Mouse (Mus musculus): Measurements from ENCODE around the gene Tmem185b. TPM values are rescaled to one million over a fixed set of nuclear protein-coding genes. Genes with fewer than 3 reads are reported as not detected.

Gene Tmem185b
- polyA plus RNA-seq, 1 experiment from 2014 or later = 24.8 TPM

GRCm38 (mm10) chr1:119494024-119494711 lies 31.8 kb upstream of the Tmem185b start:
- Histone ChIP-seq H3K36me3 (peaks cover 16% of the 10 kb centered on the region; the same call in 1 of the 2 replicates), H3K27ac (no peak overlapping the region), H3K27me3 (ENCODE audit: insufficient read depth, poor library complexity, severe bottlenecking) (no peaks in the 10 kb centered on the region), H3K4me3 (no peak overlapping the region), H3K9me3 (no peaks in the 10 kb centered on the region), H3K4me1 (peaks cover 48% of the 10 kb centered on the region)
- 76% methylated on average over 2 of the region's 2 CpGs for WGBS
- no peak for DNase-seq (ENCODE audit: low spot score)

- H3K36me3 ChIP-seq = peaks cover 17% of the 10 kb centered on the region; the same call in 1 of the 2 replicates
- no peak overlapping the region for H3K27ac ChIP-seq
- no peaks in the 10 kb centered on the region for H3K9me3 ChIP-seq
- DNase-seq (ENCODE audit: low spot score) = no peak
- WGBS = 91% methylated on average over 9 of the region's 9 CpGs
- H3K4me3 ChIP-seq = no peak overlapping the region
- H3K27me3 ChIP-seq (ENCODE audit: insufficient read depth, poor library complexity, severe bottlenecking) = no peaks in the 10 kb centered on the region
- H3K4me1 ChIP-seq = peaks cover 51% of the 10 kb centered on the region
Measured at GRCm38 (mm10) chr1:119494712-119495395, 31.1 kb upstream of the Tmem185b start.

- 91% methylated on average over 6 of the region's 6 CpGs for WGBS
- Histone ChIP-seq H3K27ac (no peak overlapping the region), H3K27me3 (ENCODE audit: insufficient read depth, poor library complexity, severe bottlenecking) (no peaks in the 10 kb centered on the region), H3K36me3 (peaks cover 18% of the 10 kb centered on the region; the same call in 1 of the 2 replicates), H3K9me3 (no peaks in the 10 kb centered on the region), H3K4me3 (no peak overlapping the region), H3K4me1 (peaks cover 51% of the 10 kb centered on the region)
- no peak for DNase-seq (ENCODE audit: low spot score)
Measured at GRCm38 (mm10) chr1:119495396-119495775, 30.6 kb upstream of the Tmem185b start.

- Histone ChIP-seq H3K36me3 (peaks cover 27% of the 10 kb centered on the region), H3K27ac (no peak overlapping the region), H3K9me3 (no peaks in the 10 kb centered on the region), H3K4me3 (no peak overlapping the region), H3K27me3 (ENCODE audit: insufficient read depth, poor library complexity, severe bottlenecking) (no peaks in the 10 kb centered on the region), H3K4me1 (peaks cover 53% of the 10 kb centered on the region)
- no peak for DNase-seq (ENCODE audit: low spot score)
- 76% methylated on average over 5 of the region's 5 CpGs for WGBS
Measured at GRCm38 (mm10) chr1:119497346-119498004, 28.5 kb upstream of the Tmem185b start.

GRCm38 (mm10) chr1:119498536-119499231 lies 27.3 kb upstream of the Tmem185b start:
- Histone ChIP-seq H3K9me3 (no peaks in the 10 kb centered on the region), H3K36me3 (peaks cover 24% of the 10 kb centered on the region), H3K4me3 (no peak overlapping the region), H3K27ac (peak overlapping the region; percentile 14; the same call in 1 of the 2 replicates), H3K27me3 (ENCODE audit: insufficient read depth, poor library complexity, severe bottlenecking) (no peaks in the 10 kb centered on the region), H3K4me1 (peaks cover 58% of the 10 kb centered on the region)
- WGBS = 80% methylated on average over 9 of the region's 9 CpGs
- DNase-seq (ENCODE audit: low spot score) = no peak

GRCm38 (mm10) chr1:119499456-119499855 lies 26.5 kb upstream of the Tmem185b start:
- Histone ChIP-seq H3K27me3 (ENCODE audit: insufficient read depth, poor library complexity, severe bottlenecking) (no peaks in the 10 kb centered on the region), H3K36me3 (peaks cover 24% of the 10 kb centered on the region), H3K4me1 (peaks cover 60% of the 10 kb centered on the region), H3K27ac (no peak overlapping the region), H3K4me3 (no peak overlapping the region), H3K9me3 (no peaks in the 10 kb centered on the region)
- no peak for DNase-seq (ENCODE audit: low spot score)
- WGBS = 91% methylated on average over 10 of the region's 10 CpGs

GRCm38 (mm10) chr1:119501881-119502280 lies 24.1 kb upstream of the Tmem185b start:
- no peak for DNase-seq (ENCODE audit: low spot score)
- peaks cover 64% of the 10 kb centered on the region for H3K4me1 ChIP-seq
- H3K27ac ChIP-seq = peak overlapping the region; percentile 38; the same call in 1 of the 2 replicates
- H3K4me3 ChIP-seq = no peak overlapping the region
- peaks cover 17% of the 10 kb centered on the region for H3K36me3 ChIP-seq
- H3K9me3 ChIP-seq = no peaks in the 10 kb centered on the region
- WGBS = 44% methylated on average over 8 of the region's 8 CpGs
- H3K27me3 ChIP-seq (ENCODE audit: insufficient read depth, poor library complexity, severe bottlenecking) = 0 out of 2 replicates have a peak, but pooled peaks cover 2% of the 10 kb centered on the region

GRCm38 (mm10) chr1:119502729-119503128 lies 23.2 kb upstream of the Tmem185b start:
- whole genome bisulfite sequencing = 90% methylated on average over 11 of the region's 11 CpGs
- 0 out of 2 replicates have a peak, but pooled peaks cover 7% of the 10 kb centered on the region for H3K27me3 ChIP-seq (ENCODE audit: insufficient read depth, poor library complexity, severe bottlenecking)
- peaks cover 17% of the 10 kb centered on the region for H3K36me3 ChIP-seq
- peak overlapping the region; percentile 95 for H3K27ac ChIP-seq
- peak overlapping the region; percentile 88 for H3K4me3 ChIP-seq
- H3K9me3 ChIP-seq = no peaks in the 10 kb centered on the region
- no peak for DNase-seq (ENCODE audit: low spot score)
- peaks cover 56% of the 10 kb centered on the region for H3K4me1 ChIP-seq

- Histone ChIP-seq H3K36me3 (peaks cover 17% of the 10 kb centered on the region), H3K9me3 (no peaks in the 10 kb centered on the region), H3K4me1 (peaks cover 54% of the 10 kb centered on the region), H3K27ac (peak overlapping the region; percentile 95), H3K27me3 (ENCODE audit: insufficient read depth, poor library complexity, severe bottlenecking) (0 out of 2 replicates have a peak, but pooled peaks cover 7% of the 10 kb centered on the region), H3K4me3 (peak overlapping the region; percentile 88)
- WGBS = 57% methylated on average over 3 of the region's 3 CpGs
- no peak for DNase-seq (ENCODE audit: low spot score)
Measured at GRCm38 (mm10) chr1:119503181-119503580, 22.8 kb upstream of the Tmem185b start.

GRCm38 (mm10) chr1:119503808-119504207 lies 22.2 kb upstream of the Tmem185b start:
- WGBS = 4% methylated on average over 5 of the region's 5 CpGs
- Histone ChIP-seq H3K9me3 (no peaks in the 10 kb centered on the region), H3K36me3 (peaks cover 17% of the 10 kb centered on the region), H3K4me1 (peaks cover 54% of the 10 kb centered on the region), H3K27ac (peak overlapping the region; percentile 95), H3K27me3 (ENCODE audit: insufficient read depth, poor library complexity, severe bottlenecking) (0 out of 2 replicates have a peak, but pooled peaks cover 7% of the 10 kb centered on the region), H3K4me3 (peak overlapping the region; percentile 88)
- no peak for DNase-seq (ENCODE audit: low spot score)

GRCm38 (mm10) chr1:119504260-119505062 lies 21.5 kb upstream of the Tmem185b start, which contains the start of gene Ralb:
Gene Ralb (minus strand): TSS chr1:119504794.
- under 1% methylated on average over 57 of the region's 57 CpGs for WGBS
- H3K9me3 ChIP-seq = no peaks in the 10 kb centered on the region
- peak; percentile 100 for DNase-seq (ENCODE audit: low spot score)
- H3K4me3 ChIP-seq = peak within 1 kb of the TSS; percentile 88
- 0 out of 2 replicates have a peak, but pooled peaks cover 7% of the 10 kb centered on the region for H3K27me3 ChIP-seq (ENCODE audit: insufficient read depth, poor library complexity, severe bottlenecking)
- H3K4me1 ChIP-seq = peaks cover 49% of the 10 kb centered on the region
- H3K27ac ChIP-seq = peak within 1 kb of the TSS; percentile 95
- H3K36me3 ChIP-seq = peaks cover 12% of the 10 kb centered on the region

GRCm38 (mm10) chr1:119505951-119506350 lies 20.0 kb upstream of the Tmem185b start:
- 95% methylated on average over 3 of the region's 3 CpGs for WGBS
- Histone ChIP-seq H3K27ac (no peak overlapping the region), H3K9me3 (no peaks in the 10 kb centered on the region), H3K27me3 (ENCODE audit: insufficient read depth, poor library complexity, severe bottlenecking) (0 out of 2 replicates have a peak, but pooled peaks cover 7% of the 10 kb centered on the region), H3K4me1 (peaks cover 58% of the 10 kb centered on the region), H3K36me3 (peaks cover 4% of the 10 kb centered on the region; the same call in 1 of the 2 replicates), H3K4me3 (no peak overlapping the region)
- DNase-seq (ENCODE audit: low spot score) = no peak

All from heart, embryonic 10.5 days (tissue).